Mouse (Mus musculus) spleen, postnatal 36 days (tissue): ENCODE results near the gene Atf3.
A peak's percentile ranks its signal among the peaks of the same experiment; 100 is the strongest.

Source experiments
- DNase-seq, 2 experiments: peaks; one replicate each; pipeline ENCODE4 v3.0.0; 2022; ENCODE audit warnings: low spot score in 2 of 2, mixed read lengths in 1 of 2

Gene Atf3

DNA sequence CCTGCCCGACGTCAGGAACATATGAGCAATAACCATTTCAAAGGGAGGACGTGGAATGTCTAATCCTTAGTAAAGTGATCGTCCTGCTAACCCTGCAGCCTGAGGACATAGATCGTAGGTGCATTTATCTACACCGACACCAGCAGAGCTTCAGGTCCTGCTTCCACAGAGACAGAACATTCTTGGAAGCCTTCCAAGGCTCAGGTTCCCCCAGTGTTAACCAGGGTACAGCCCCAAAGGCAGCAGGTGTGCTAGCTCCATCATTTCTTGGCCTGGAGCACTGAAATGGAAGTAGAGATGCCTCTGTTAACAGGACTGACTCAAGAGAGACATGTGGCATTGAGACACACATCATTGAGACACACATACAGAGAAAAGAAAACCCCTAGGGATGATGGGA lies 25.6 kb downstream of the Atf3 start:
- no peak for DNase-seq

DNA sequence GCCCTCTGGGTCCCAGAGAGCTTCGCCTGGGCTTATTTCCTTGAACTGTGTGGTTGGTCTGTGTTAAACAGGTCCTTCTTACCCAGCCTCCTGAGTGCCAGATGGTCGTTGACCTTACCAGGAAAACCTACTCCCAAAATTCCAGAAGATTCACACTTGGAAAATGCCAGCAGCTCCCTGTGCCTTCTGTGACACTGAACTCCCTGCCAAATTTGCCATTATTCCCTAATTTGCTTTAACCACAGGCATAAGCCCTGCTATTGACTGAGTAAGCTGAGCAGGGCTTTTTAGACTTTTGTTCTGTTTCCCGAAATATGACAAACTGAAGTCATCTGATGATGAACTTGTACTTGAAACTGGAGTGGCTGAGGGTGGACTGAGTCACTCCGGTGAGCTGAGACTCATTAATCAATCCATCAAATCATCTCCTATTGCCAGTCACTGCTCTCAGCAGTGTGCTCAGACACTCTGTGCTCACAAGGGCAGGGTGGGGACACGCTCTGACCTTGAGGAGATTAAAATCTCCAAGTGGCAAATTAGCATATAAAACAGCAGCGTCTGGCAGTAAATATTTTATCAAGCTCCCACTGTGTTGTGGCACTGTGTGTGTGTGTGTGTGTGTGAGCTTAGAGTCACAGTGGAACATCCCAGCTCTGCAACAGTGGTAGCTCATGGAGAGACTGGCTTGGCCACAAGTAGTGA lies 28.0 kb downstream of the Atf3 start:
- no peak for DNase-seq

DNA sequence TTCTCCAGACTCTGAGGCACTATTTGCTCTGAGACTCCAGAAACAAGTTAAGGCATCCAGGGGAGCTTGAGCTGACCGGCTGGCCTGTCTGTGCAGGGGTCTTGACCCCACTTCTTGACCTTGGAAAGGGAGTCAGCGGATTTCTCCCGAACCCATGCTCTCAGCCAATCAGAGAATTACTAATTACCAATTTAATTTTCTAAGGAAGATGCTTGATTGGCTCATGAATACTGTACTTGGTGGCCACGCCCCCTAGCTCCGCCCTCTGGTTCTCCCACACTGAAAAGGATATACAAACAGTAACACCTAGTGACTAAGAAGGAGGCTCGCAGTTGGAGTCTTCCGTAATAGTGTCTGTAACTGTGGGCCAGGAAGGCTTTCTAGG lies 31.5 kb downstream of the Atf3 start:
- DNase-seq: peak in 1 of 2 experiments; percentile 30

DNA sequence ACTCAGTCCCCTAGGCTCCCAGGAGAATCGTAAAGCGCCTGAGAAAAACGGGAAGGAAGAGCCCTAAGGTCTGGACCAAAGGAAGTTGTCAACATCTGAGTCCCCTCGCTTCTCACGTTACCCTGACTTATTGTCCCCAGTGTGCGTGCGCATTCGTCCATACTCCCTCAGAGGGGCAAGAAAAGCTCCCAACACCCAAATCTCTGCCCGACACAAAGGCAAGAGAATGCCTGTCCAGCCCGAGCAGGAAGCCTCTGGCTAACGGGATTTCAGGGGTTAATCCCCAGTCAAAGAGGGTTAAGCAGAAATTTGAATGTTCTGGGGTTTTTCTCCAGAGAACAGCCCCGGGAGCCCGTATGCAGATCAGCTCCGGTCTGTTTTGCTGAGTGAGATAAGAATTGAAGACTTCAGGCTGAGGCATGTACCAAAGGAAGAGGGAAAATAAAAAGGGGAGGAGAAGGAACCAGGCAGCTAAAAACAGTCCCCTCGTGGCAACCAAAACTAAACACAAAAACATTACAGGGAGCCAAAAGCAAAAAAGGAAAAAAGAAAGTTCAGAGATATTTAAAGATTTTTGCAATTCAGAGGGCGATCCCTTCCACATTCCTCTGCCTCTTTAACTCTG lies 32.0 kb downstream of the Atf3 start:
- DNase-seq: peak; percentile 17 to 22

DNA sequence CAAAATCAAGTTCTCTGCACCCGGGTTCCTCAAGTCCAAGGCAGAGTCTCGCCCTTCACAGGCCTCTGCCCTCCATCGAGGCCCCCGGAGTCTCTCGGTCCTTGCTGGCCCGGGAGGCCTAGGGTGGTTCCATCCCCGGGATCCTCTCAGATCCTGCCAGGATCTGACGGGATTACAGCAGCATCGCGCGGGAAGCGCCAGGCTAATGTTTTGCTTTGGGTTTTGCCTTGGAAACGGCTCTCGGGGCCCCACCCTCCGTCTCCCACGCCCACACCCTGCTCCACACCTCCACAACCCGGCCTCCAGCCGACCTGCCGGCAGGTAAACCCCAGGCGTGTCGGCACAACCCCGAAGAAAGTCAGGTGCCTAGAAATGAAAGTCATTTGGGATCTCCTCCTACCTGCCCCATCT lies 33.0 kb downstream of the Atf3 start:
- DNase-seq: no peak

DNA sequence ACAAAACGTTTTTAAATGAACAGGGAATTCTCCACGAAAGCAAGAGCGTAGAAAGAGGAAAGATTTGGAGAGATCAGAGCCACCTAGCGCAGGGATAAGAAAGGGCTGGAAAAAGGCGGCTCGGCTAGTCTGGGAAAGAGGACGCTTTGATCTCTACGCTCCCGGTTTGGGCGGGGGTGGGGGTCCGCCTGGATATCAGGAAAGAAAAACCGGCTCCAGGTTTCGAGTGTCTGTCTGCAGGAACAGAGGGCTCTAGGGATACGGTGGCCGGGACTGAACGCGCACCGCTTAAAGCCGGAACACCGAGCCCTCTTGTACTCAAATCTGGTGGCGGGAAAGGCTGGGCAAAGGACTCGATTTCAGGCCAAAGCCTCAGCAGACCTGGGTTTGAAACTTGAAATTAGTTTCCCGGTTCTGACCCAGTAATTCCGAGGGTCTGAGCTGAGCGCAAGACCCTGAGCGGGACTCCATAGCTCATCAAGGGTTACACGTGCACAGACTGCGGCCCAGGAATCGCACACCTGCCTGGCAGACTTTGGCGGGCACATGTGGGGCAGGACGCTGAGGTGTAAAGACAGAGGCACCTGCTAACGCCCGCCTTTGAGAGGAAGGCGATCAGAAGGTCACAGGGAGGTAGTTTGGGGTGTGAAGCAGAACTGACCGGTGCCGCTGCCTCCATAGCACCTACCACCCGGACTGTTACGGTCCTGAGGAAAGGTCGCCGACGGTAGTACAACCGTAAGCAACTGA lies 33.6 kb downstream of the Atf3 start:
- DNase-seq: no peak

DNA sequence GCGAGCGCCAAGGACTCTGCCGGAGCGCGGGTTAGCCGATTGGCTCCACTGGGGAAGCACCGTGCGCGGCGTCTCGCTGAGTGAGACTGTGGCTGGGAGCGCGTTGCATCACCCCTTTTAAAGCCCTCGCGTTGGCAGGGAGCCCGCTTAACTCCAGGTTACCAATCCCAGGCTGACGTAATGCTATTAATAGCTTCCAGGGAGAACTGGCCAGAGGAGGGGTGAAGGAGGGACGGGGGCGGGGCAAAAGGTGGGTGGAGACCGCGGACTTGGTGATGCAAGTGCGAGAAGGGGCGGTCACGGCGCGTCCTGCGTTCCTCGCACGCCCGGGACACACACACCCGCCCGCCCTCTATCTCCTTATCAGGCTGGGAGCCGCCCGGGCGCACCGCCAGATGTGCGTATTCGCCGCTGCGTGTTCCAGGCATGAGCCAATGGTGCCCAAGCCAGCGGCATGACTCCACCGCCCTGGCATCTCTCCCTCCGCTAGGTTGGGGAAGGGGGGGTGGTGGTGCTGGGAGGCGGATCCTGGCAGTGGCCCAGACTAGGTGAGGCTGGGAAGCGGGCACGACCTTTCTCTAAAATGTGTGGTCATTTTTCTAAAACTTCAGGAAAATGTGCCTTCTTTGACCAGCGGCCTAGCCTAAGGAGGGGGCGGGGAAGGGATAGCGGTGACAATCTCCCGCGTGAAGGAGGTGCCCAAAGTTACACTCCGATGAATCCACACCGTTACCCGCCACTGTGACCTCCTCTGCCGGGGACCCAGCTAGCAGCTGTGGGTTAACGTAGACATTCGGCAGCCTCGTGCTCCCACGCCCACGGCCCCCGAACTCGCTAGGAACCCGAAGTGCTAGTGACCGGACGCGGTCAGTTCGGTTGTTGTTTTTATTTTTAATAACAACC lies 34.4 kb downstream of the Atf3 start:
- peak; percentile 75 to 76 for DNase-seq

DNA sequence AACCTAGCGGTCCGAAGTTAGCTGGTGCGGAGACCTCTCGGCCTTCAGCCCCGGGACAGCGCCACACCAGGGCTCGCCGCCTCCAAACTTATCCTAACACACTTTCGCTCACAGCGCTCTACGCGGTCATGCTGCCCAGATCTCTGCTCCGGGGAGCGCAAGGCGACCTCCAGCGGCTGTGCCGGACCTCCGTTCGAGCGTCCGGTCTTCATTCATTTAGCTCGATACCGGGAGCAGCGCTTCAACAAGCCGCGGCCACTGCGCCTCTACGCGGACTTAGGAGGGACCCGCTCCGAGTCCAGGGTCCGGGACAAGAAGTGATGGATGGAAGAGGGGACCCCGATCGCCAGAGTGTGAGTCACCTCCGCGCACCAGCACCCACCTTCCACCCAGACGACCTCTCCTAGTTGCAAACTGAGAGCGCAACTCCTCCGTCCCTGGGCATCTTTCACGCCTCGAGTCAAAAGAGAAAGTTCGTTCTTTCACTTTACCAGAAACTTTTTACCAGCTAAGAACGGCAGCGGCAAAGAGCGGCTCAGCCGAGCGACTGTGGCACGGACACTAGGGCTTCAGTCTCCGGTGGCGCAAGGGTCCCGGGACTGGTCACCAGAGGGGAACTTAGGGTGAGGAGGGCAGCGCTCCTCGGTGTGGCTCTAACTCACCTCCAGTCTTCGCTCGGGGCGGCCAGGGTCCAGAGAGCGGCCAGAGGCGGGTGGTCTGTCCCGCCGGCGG lies 35.2 kb downstream of the Atf3 start:
- peak in 1 of 2 experiments; percentile 27 for DNase-seq

DNA sequence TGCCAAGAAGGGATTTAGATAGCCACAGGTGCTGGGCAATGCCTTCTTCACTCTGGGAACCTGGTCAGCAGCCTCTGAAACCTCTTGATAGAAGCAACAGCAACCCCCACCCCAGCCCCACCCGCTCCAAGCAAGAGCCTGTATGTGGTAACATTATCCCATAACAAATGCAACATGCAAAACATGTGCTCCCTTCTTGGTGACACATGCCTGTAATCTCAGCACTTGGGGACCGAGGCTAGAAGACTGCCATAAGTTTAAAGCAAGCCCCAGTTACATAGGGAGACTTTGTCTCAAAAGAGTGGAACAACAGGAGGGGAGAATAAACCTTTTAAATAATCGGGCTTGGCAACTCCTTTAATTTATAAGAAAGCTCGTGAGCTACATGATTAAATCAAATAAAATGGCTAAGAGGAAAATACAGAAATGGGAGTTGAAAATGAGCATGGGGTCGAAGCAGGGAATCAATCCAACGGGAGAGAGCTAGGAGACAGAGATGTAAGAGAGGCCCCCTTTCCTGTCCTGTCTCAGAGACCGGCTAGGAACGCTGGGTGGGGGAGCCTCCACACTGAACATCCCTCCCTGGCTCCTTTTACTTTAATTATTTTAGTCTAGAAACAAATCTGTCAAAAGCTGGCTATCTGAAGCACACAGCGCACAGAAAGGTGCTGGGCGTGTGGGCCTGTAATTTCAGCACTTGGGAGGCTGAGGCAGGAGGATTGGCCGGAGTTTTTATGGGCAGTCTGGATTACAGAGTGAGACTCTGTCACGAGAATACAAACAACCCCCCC lies 36.2 kb downstream of the Atf3 start:
- DNase-seq: no peak

DNA sequence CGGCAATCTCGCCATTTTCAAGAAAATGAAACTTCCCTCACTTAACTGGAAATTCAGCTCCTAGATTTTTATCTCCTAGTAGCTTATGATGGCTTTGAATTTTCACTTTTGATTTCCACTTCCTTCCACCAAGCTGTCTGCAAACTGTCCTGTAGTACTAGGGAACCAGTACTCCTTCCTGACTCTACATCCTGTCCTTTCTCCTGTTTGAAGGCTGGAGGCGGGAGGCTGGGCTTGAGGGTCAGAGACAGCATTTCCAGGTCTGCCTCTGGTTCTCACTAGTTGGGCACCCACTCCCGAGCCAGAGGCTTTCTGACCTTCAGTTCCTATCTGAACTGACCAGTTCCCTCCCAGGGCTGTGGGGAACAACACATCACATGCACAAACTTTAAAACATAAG lies 37.4 kb downstream of the Atf3 start:
- no peak for DNase-seq

DNA sequence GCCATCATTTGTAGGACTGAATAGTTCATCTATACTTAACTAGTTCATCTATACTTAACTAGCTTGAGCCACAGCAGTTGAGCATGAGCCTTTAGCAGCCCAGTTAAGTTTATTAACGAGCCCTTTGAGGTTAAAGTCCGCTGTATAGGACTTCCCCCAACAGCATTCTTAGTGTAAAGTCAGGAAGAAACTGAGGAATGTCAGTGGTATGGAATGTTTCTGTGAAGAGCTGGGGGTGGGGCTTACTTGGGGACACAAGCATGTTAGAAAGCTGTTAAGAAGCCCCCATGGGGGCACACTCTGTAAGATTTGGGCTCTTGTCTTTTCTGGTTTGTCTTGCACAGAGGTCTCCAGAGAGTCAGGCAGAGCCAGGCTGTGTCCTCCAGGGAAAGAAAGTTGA lies 38.0 kb downstream of the Atf3 start:
- DNase-seq: no peak

DNA sequence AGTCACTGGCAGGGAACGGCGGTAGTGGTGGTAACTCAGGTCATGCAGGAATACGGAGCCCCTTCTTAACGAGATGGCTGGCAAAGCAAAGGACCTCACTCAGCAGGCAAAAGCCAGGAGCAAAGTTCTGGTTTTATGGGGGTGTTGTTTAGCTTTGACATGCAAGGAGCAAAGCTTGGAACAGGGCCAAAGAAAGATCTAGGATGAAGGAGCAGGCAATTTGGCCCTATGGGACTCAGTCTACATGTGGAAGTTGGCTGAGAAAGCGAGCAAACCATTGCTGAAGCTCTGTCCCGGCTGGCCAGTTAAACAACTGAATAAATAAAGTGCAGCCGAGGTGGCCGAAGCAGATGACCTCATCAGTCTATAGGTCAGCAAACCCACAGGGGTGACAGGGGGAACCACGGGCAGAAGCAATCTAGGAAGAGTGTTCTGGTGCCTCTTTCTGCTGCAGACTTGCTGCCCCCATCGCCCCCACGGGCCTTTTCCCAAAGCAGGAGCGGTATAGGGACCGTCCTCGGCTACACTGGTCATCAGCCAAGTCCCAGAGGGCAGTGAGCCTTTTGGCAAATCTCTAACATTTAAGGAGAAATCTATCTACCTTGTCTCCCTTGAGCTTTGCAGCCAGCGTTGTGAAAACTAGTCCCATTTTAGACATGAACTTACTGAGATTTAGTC lies 39.2 kb downstream of the Atf3 start:
- DNase-seq: no peak

DNA sequence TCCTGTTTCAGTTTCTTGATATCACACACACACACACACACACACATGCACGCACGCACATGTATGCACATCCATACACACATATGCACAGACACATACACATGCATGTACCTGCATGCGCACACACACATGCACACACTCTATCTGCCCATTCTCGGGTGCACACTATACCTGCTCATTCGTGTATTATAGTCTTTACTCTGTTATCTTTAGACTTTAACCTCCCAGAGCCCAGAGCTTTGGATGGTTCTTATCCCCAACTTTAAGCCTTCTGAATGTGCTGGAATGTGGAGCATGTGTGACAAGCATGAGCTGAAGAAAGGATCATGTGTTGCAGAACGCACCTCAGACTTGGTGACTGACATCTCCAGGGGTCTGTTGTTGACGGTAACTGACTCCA lies 41.0 kb downstream of the Atf3 start:
- no peak for DNase-seq

DNA sequence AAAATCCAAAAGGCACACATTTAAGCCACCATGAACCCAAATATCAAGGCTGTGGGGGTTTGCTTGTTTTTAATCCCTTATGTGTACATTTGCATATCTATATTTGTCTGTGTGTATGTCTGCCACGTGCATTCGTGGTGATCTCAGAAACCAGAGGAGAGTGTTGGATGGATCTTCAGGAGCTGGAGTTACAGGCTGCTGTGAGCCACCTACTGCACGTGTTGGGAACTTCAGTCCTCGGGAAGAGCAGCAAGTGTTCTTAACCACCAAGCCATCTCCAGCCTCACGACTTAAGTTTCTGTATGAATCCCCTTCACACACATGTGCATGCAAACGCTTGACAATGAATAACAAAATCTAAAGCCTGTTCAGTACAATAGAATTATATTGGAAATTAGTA lies 45.4 kb downstream of the Atf3 start:
- no peak for DNase-seq

DNA sequence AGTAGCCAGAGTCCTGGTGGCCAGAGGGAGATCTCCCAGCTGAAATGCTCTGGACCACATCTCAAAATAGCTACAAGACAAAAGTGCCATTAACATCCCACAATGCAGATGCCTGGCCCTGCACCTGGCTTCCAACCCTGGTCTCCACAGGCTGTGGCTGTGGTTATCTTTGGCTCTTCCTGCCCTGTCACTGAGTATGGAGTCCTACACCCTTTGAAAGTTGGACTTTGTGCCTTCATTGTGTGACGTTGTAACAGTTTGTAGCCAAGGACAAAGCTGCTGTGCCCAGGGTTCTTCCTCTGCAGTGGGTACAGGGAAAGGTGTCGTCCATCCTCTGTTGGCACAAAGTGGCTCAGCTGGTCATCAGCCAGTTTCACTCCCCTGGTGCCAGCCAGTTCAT lies 47.4 kb downstream of the Atf3 start:
- no peak for DNase-seq

DNA sequence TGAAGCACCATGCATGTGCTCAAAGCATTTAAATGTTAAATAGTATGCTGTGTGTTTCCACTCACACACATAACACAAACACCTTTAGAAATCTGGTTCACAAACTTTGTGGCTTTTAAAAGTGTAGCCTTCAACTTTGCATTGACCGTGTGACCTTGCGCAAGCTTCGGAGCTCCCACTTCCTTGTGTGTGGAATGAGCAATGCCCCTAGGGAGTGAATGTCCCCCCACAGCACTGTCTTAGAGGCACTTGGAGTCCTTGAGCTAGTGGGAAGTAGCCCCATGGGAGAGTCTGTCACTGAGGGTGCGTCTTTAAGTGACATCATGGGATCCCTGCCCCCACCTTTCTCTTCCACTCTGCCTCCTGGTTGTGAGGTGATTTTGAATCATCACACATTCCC lies 51.6 kb downstream of the Atf3 start:
- DNase-seq: no peak

DNA sequence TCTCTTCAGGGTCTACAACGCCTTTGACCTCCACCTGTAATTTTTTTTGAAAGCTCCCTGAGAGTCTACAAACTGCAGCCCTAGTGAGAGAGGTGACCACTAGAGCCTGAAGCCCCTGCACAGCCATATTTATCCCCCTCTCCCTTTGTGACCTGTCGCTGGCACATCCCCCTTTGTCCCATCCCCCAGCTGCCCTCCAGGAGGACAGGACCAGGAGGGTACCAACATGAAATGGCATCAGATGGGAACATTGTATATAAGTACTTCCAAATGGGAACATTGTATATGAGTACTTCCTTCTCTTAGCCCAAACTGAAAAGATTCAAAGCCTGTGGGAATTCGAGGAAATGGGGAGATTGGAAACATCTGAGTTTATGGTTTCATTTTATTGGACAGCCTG lies 53.1 kb downstream of the Atf3 start, which contains the start of gene Fam71a:
Gene Fam71a, minus strand, starts transcription at position 101 of the 400 bp plus-strand sequence.
- DNase-seq: no peak

DNA sequence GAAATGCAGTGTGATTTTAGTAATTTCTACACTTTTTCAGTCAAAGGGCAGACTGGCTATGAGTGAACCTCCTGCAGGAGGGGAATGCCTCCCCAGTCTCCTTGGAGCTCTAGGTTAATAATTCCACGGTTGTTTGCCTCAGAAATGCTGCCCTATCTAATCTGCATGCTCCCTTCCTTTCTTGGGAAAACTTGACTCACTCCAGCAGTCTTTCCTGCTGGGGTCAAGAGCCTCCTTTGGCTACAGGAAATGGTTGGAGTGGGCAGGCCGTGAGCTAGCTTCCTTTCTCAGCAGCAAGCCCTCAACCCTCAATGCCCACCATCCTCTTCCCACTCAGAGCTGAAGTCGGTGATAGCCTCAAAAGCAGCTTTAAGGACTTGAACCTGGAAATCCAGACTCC lies 63.5 kb downstream of the Atf3 start:
- DNase-seq: no peak

DNA sequence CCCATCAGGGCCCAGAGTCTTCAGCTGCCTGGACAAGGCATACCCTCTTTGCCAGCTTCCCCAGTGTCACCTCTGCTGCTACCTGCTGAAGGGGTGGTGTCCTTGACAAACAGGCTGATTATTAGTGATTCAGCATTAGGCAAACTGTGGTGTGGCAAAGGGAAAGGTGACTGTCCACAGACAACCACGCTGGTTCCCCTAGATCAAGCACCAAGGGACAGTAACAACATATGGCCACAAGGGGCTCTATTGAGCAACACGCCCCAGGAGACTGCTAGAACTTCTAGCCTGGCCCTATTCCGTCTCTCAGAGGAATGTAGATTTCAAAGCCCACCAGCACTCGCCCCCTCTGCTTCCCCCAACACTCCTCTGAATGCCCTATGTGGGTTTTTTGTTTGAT lies 64.8 kb downstream of the Atf3 start:
- peak; percentile 13 to 36 for DNase-seq
